In the genomic region with DNA sequence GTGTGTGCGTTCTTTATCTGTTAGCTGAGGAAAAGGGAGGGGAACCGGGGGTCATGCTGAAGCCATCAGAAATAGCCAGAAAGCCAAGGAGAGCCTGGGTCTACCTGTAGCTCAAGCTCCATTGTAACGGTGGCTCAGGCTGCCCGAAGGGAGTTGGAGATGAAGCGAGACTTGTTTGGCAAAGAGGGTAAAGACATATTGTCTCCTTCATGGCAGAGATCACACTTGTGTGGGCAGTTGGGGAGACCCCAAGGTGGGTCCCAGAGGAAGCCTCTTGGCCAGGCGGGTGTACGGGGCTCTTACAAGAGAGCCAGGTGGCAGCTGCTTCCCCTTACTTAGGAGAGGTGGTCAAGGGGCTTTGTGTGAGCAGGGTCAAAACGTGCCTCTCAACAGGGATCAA, we compare ENCODE assay signal across 16 mouse cellular contexts.
"Had no signal": no experiment of that assay in that cellular context is flagged by ENCODE, and none has a peak within 500 bp of the region (broad histone marks: within the 10 kb centered on the region; RNA-seq: fewer than 3 reads in every experiment).

No protein-coding gene starts in this region.

- DNase-seq: heart, postnatal 10 days; heart, postnatal 14 days; heart, postnatal 36 days; heart, postnatal 4 days; kidney, adult 11 months; kidney, adult 18-20 months; kidney, adult 2 months; kidney, adult 8-10 months; kidney, adult 9 months; kidney, postnatal 10 days; kidney, postnatal 14 days; kidney, postnatal 25 days; kidney, postnatal 36 days; kidney, postnatal 4 days; layer of hippocampus, adult 9-11 months; layer of hippocampus, postnatal 36 days had no signal
